Mouse (Mus musculus) thymus, adult 2 months (tissue): ENCODE measurements around the gene Ehd3.

ENCODE experiments used
- CTCF ChIP-seq: fragments of 200-500 bp; IDR thresholded peaks from 2 replicates; pipeline ENCODE4 v1.5.1; 2012; ENCODE audit warnings: mild to moderate bottlenecking, control low read depth, low read length, moderate library complexity, borderline replicate concordance; ENCODE audit not compliant: control insufficient read depth, poor library complexity, insufficient read depth; ENCODE audit errors: extremely low read depth
- POLR2A ChIP-seq: fragments of 200-500 bp; IDR thresholded peaks from 2 replicates; pipeline ENCODE4 v1.6.1; 2012; ENCODE audit warnings: mild to moderate bottlenecking, low read length, control low read depth, moderate library complexity; ENCODE audit not compliant: control insufficient read depth, poor library complexity, insufficient read depth; ENCODE audit errors: extremely low read depth

DNA sequence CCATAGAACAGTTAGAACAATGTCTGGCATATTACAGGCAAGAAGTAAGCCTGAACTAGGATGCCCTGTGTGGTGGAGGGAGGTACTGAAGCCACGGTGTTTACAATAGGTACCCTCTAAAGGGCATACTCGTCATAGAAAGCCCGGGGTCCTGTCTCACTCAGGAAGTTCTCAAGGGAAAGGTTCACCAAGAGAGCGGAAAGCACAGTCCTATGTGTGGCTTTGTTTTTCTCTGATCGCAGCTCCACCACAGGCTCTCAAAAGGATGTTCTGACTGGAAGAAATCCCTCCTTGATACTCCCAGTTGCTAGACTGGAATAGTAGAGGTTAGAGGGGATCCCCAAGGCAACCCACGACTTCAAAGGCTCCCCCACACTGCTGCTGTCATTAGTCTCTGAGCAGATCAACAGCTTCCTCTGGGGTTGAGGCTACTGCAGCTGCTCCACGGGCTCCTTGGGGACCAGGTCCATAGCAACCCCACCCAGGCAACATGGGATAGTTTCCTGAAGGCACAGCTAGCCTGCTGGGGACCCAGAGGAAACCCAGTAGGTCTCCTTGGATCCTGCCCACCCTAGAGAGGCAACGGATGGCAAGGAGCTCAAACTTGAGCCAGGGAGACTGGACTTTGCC lies 9.2 kb downstream of the Ehd3 start:
- TF ChIP-seq CTCF: no peak
- no peak for TF ChIP-seq POLR2A
